Mouse (Mus musculus) testis, adult 2 months (tissue): ENCODE results near the gene Slfn5. TPM values are rescaled to one million over a fixed set of nuclear protein-coding genes. Genes with fewer than 3 reads are reported as not detected.
"Not testable (repeated sequence)": the region's sequence is repeated elsewhere in the genome, so short reads cannot be mapped to it uniquely, and the experiment has no call there.

Experiments
- H3K27ac ChIP-seq: fragments of 200-500 bp; 2 replicates; pipeline ENCODE4 v1.5.1; 2012; ENCODE audit warnings: low read depth, low read length; ENCODE audit not compliant: control insufficient read depth, insufficient read depth
- H3K27me3 ChIP-seq: fragments of 200-500 bp; 2 replicates; pipeline ENCODE4 v1.6.1; 2012; ENCODE audit warnings: mild to moderate bottlenecking, low read length, moderate library complexity; ENCODE audit not compliant: control insufficient read depth, insufficient read depth
- H3K36me3 ChIP-seq: fragments of 200-500 bp; 2 replicates; pipeline ENCODE4 v1.6.1; 2012; ENCODE audit warnings: mild to moderate bottlenecking, low read length; ENCODE audit not compliant: control insufficient read depth, insufficient read depth
- H3K4me1 ChIP-seq: fragments of 200-500 bp; 2 replicates; pipeline ENCODE4 v1.6.1; 2012; ENCODE audit warnings: low read length; ENCODE audit not compliant: control insufficient read depth, insufficient read depth
- H3K4me3 ChIP-seq: fragments of 200-500 bp; 2 replicates; pipeline ENCODE4 v1.5.1; 2012; ENCODE audit warnings: low read depth, mild to moderate bottlenecking, low read length, moderate library complexity, mixed read lengths; ENCODE audit not compliant: control insufficient read depth
- CTCF ChIP-seq: fragments of 200-500 bp; IDR thresholded peaks from 2 replicates; pipeline ENCODE4 v1.5.1; 2012; ENCODE audit warnings: low read depth, mild to moderate bottlenecking, inconsistent platforms, low read length, moderate library complexity; ENCODE audit not compliant: control insufficient read depth, insufficient read depth, insufficient replicate concordance
- POLR2A ChIP-seq: fragments of 200-500 bp; IDR thresholded peaks from 2 replicates; pipeline ENCODE4 v1.6.1; 2012; ENCODE audit warnings: low read depth, mild to moderate bottlenecking, inconsistent platforms, low read length, moderate library complexity; ENCODE audit not compliant: control insufficient read depth
- polyA plus RNA-seq: library from polyadenylated mRNA; depleted of rRNA; stranded (reverse); fragments of >200 nt; gene quantifications from 2 replicates; pipeline ENCODE4 v1.2.3, GENCODE M21; 2012

Gene Slfn5
- polyA plus RNA-seq, 1 experiment, result 1.7 TPM

DNA sequence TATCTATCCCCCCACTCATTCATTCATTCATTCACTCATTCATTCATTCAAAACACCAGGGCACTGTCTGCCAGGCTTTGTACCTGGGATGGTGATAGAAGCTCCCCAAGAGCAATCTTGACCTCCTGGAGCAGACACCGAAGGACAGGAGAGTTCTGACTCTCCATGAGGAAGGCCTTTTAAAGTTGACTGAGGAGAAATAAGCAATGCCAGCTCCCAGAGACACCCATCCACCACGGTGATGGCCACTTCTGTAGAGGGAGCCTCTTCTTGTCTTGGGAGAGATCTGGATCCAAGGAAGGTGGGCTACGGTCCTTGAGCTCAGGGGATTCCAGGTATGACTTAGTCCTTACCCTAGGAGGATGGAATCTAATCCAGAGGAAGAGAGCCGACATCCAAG, 40.9 kb upstream of the Slfn5 start, which contains the start of gene Unc45b:
TSS of gene Unc45b (plus strand) at position 301 of the 400 bp plus-strand sequence.
- no peak within 1 kb of the TSS for H3K4me3 ChIP-seq
- TF ChIP-seq POLR2A (no peak), CTCF (no peak)

DNA sequence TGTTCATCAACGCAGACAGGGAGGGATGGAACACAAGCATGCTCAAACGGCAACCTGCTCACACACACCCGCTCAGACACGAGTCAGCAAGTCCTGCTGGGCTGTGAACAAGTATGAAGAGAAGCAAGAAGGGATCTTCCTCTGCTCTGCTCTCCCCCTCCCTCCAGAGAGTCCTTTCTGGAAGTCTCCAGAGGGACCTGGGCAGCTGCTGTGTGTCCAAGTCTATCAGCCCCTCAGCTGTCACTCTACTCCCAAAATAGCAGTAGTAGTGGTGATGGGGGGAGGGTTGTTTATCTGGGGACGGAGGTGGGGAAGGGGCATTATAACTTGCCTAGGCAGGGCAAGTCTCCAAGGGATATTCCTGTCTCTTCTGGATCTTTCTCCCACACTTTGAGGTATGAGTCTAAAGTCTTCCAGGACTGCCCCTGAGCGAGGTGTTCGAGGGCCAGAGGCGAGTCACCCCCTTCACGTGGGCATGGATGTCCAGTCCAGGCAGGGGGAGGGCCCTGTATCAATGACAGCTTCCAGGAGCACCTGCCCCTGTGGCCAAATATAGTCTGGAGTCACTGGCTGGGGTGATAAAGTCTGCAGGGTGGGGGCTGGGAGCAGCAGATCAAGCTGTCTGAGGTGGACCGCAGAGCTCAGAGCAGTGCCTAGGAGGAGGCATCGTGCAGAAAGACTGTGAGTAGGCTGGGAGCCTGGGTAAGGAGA, 40.3 kb upstream of the Slfn5 start:
- TF ChIP-seq CTCF (no peak), POLR2A (no peak)

More for the DNA sequence above, 40.9 kb upstream of the Slfn5 start, which contains the start of gene Unc45b:
- no peaks in the 10 kb centered on the region for H3K27me3 ChIP-seq
- no peaks in the 10 kb centered on the region for H3K36me3 ChIP-seq
- peaks cover 12% of the 10 kb centered on the region for H3K4me1 ChIP-seq
- no peak within 1 kb of the TSS for H3K27ac ChIP-seq

DNA sequence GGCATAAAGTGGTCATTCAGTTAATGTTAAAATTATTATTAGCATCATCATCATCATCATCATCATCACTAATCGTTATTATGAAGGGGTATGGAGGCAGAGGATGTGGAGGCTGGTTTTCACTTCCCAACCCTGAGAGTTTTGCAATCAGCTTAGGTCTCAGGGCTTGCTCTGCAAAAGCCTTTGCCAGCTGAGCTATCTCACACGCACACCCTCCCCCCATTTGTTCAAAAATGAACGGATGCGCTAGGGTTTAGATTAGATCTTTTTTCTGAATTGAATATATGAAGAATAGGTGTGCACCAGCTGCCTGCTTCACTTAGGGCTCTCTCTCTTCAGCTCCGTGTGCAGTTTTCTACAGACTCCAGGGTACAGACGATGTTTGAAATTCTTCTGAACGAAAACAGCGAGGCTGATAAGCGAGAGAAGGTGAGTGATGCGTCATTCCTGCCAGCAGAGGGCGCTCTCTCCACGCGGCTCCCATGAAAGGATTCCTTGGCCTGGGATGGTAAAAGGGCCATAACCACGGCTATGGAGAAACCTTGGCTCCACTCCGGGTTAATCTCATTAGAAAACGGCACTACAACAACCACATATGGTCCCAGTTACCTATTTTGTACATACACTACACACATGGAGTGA, 36.3 kb upstream of the Slfn5 start:
- H3K27me3 ChIP-seq, result no peaks in the 10 kb centered on the region
- peaks cover 3% of the 10 kb centered on the region for H3K4me1 ChIP-seq
- no peaks in the 10 kb centered on the region for H3K36me3 ChIP-seq
- H3K27ac ChIP-seq, result no peak overlapping the region
- no peak overlapping the region for H3K4me3 ChIP-seq
- no peak for TF ChIP-seq POLR2A
- peak; percentile 99 for TF ChIP-seq CTCF

More for the DNA sequence above, 40.3 kb upstream of the Slfn5 start:
- H3K36me3 ChIP-seq, result no peaks in the 10 kb centered on the region
- peaks cover 12% of the 10 kb centered on the region for H3K4me1 ChIP-seq
- H3K27me3 ChIP-seq, result no peaks in the 10 kb centered on the region
- no peak overlapping the region for H3K4me3 ChIP-seq
- H3K27ac ChIP-seq, result no peak overlapping the region

DNA sequence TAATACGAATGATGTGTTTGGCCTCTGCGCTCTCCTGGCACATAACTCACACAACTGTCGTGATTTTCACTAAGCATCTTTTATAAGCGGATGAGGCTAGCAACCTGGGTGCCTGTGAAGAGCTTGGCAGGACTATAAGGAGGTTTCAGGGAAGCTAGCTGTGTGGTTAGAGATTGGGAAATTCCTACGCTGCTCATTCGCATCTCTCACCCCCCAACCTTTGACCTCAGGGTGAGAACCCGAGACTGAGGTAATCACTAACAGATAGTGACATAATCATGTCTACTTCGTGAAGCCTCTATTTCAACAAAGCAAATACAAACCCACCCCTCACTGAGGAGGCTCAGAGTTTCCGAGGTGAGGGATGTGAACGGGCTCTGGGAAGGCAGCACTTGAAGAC, 30.4 kb upstream of the Slfn5 start:
- Histone ChIP-seq H3K36me3 (no peaks in the 10 kb centered on the region), H3K27me3 (no peaks in the 10 kb centered on the region), H3K4me3 (no peak overlapping the region), H3K4me1 (no peaks in the 10 kb centered on the region), H3K27ac (no peak overlapping the region)
- TF ChIP-seq POLR2A, result no peak
- no peak for TF ChIP-seq CTCF

DNA sequence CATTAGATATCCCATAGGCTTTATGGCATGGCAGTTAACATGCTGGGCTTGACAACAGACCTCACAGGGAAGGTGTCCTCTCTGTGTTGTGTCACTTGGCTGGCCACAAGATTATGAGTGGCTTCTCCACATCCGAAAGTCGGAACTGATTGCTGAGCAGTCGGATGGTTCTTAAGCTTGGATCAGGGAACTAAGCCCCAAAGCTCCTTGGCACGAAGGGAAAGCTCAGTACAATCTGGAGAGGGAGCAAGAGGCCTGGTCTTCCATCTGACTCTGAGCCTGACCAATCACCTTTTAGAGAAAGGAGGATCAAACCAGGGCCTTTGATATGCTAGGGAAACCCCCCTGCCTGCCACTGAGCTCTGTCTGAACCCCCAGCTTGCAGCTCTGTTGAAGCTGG, 29.5 kb upstream of the Slfn5 start:
- H3K4me1 ChIP-seq, result no peaks in the 10 kb centered on the region
- no peaks in the 10 kb centered on the region for H3K36me3 ChIP-seq
- H3K27me3 ChIP-seq, result no peaks in the 10 kb centered on the region
- TF ChIP-seq POLR2A, result no peak
- no peak for TF ChIP-seq CTCF
- H3K27ac ChIP-seq, result no peak overlapping the region
- no peak overlapping the region for H3K4me3 ChIP-seq

DNA sequence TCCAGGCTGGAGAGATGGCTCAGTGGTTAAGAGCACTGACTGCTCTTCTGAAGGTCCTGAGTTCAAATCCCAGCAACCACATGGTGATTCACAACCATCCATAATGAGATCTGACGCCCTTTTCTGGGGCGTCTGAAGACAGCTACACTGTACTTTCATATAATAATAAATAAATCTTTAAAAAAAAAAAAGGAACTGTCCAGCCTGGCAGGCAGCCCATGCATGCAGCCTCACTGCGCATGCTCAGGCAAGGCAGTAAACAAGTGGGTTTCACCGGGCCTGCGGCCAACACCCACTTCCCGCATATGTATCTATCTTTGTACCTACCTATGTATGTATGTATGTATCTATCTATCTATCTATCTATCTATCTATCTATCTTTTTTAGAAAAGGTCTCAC, 27.2 kb upstream of the Slfn5 start:
- not testable (repeated sequence) for H3K27me3 ChIP-seq, H3K27ac ChIP-seq, H3K36me3 ChIP-seq, H3K4me1 ChIP-seq, H3K4me3 ChIP-seq

DNA sequence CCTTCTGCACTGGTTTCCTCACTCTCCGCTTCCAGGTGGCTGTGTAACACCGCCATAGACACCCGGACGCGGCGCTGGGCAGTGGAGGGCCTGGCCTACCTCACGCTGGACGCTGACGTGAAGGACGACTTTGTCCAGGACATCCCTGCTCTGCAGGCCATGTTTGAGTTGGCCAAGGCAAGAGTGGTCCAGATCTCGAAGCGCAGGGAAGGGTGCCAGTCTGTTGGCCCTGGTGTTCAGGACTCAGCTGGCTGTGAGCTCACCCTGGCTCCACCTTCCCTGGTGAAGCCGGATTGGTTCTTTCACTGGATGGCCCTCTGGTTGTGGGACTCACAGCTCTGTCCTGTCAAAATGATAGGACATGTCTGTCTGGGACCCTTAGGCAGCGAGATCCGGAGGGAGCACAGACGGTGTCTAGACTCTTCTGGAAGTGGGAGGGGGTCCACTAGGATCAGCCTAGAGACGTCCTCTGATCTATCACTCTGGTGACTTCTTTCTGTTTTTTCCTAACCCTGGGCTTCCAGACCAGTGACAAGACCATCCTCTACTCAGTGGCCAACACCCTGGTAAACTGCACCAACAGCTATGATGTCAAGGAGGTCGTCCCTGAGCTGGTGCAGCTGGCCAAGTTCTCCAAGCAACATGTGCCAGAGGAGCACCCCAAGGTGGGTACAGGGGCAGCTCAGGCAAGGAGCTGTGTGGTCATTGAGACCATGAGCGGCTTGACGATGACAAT, 22.1 kb upstream of the Slfn5 start:
- Histone ChIP-seq H3K27ac (no peak overlapping the region), H3K36me3 (no peaks in the 10 kb centered on the region), H3K4me3 (no peak overlapping the region), H3K27me3 (no peaks in the 10 kb centered on the region), H3K4me1 (peaks cover 4% of the 10 kb centered on the region; the same call in 1 of the 2 replicates)
- TF ChIP-seq POLR2A (no peak), CTCF (no peak)
